Mouse (Mus musculus): ENCODE measurements around the gene Dhx40.
"Not testable (repeated sequence)": the region's sequence is repeated elsewhere in the genome, so short reads cannot be mapped to it uniquely, and the experiment has no call there.

DNA sequence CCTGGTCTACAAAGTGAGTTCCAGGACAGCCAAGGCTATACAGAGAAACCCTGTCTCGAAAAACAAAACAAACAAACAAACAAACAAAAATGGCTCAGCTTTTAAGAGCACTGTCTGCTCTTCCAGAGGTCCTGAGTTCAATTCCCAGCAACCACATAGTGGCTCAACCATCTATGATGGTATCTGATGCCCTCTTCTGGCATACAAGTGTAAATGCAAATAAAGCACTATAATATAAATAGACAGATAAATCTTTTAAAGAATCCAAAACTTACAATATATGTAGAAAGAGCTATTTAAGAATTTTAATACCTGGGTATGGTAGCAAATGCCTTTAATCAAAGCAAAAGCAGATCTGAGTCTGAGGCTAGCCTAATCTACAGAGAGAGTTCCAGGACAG is 69.2 kb downstream of the Dhx40 start:
- not testable (repeated sequence) for TF ChIP-seq CTCF (IDR thresholded peaks at IDR 0.05; ENCODE audit: low read depth, low read length); POLR2A (IDR thresholded peaks at IDR 0.05; ENCODE audit: extremely low read depth, insufficient read depth, low read length)
